Mouse (Mus musculus): ENCODE results near the gene Csmd2. TPM values are rescaled to one million over a fixed set of nuclear protein-coding genes. Genes with fewer than 3 reads are reported as not detected.
"Not testable (repeated sequence)": the region's sequence is repeated elsewhere in the genome, so short reads cannot be mapped to it uniquely, and the experiment has no call there.

Gene Csmd2
- polyA plus RNA-seq, 1 experiment from 2014 or later = 0.05 TPM

GRCm38 (mm10) chr4:128609276-128609924, 621.7 kb downstream of the Csmd2 start:
- WGBS = 2% methylated on average over 24 of the region's 27 CpGs
- H3K4me3 ChIP-seq (ENCODE audit: low read depth, low read length) = peak overlapping the region; percentile 64
- no peaks in the 10 kb centered on the region for H3K27me3 ChIP-seq (replicated peaks; ENCODE audit: control insufficient read depth, insufficient read depth, low read length)
- peak overlapping the region; percentile 85 for H3K4me2 ChIP-seq (replicated peaks; ENCODE audit: low read depth)
- TF ChIP-seq CTCF (IDR thresholded peaks at IDR 0.05; ENCODE audit: low read depth) = no peak
- no peaks in the 10 kb centered on the region for H3K9me3 ChIP-seq (ENCODE audit: control insufficient read depth)
- H3K4me1 ChIP-seq (replicated peaks; ENCODE audit: control insufficient read depth, insufficient read depth, low read length) = no peaks in the 10 kb centered on the region
- peak; percentile 3; the same call in 1 of the 2 replicates for ATAC-seq
- 0 out of 2 replicates have a peak overlapping the region, but pooled peaks have one; percentile 13 for H3K9ac ChIP-seq (ENCODE audit: low read depth, low read length)
- peaks cover 2% of the 10 kb centered on the region; the same call in 1 of the 2 replicates for H3K36me3 ChIP-seq (ENCODE audit: control insufficient read depth, insufficient read depth)
- no peak overlapping the region for H3K27ac ChIP-seq (ENCODE audit: low read depth, low read length)

GRCm38 (mm10) chr4:128609925-128610402, 622.3 kb downstream of the Csmd2 start, which contains the start of gene Zscan20:
Zscan20 (minus strand) TSS chr4:128610098.
- no peaks in the 10 kb centered on the region for H3K36me3 ChIP-seq (ENCODE audit: control insufficient read depth, insufficient read depth)
- no peaks in the 10 kb centered on the region for H3K9me3 ChIP-seq (ENCODE audit: control insufficient read depth)
- peak within 1 kb of the TSS; percentile 28; the same call in 1 of the 2 replicates for H3K9ac ChIP-seq (ENCODE audit: low read depth, low read length)
- peak within 1 kb of the TSS; percentile 85 for H3K4me2 ChIP-seq (replicated peaks; ENCODE audit: low read depth)
- peak; percentile 97 for ATAC-seq
- H3K4me3 ChIP-seq (ENCODE audit: low read depth, low read length) = peak within 1 kb of the TSS; percentile 64
- no peaks in the 10 kb centered on the region for H3K27me3 ChIP-seq (replicated peaks; ENCODE audit: control insufficient read depth, insufficient read depth, low read length)
- TF ChIP-seq CTCF (IDR thresholded peaks at IDR 0.05; ENCODE audit: low read depth) = peak; percentile 43
- no peaks in the 10 kb centered on the region for H3K4me1 ChIP-seq (replicated peaks; ENCODE audit: control insufficient read depth, insufficient read depth, low read length)
- H3K27ac ChIP-seq (ENCODE audit: low read depth, low read length) = no peak within 1 kb of the TSS
- under 1% methylated on average over 24 of the region's 24 CpGs for WGBS

- no peaks in the 10 kb centered on the region for H3K27me3 ChIP-seq (replicated peaks; ENCODE audit: control insufficient read depth, insufficient read depth, low read length)
- 18% methylated on average over 10 of the region's 10 CpGs for WGBS
- no peaks in the 10 kb centered on the region for H3K36me3 ChIP-seq (ENCODE audit: control insufficient read depth, insufficient read depth)
- no peaks in the 10 kb centered on the region for H3K4me1 ChIP-seq (replicated peaks; ENCODE audit: control insufficient read depth, insufficient read depth, low read length)
- no peak overlapping the region for H3K27ac ChIP-seq (ENCODE audit: low read depth, low read length)
- no peaks in the 10 kb centered on the region for H3K9me3 ChIP-seq (ENCODE audit: control insufficient read depth)
- H3K9ac ChIP-seq (ENCODE audit: low read depth, low read length) = no peak overlapping the region
- TF ChIP-seq CTCF (IDR thresholded peaks at IDR 0.05; ENCODE audit: low read depth) = no peak
- peak overlapping the region; percentile 64; the same call in 1 of the 2 replicates for H3K4me3 ChIP-seq (ENCODE audit: low read depth, low read length)
- peak overlapping the region; percentile 85 for H3K4me2 ChIP-seq (replicated peaks; ENCODE audit: low read depth)
- ATAC-seq = no peak
These were observed 623.0 kb downstream of the Csmd2 start for GRCm38 (mm10) chr4:128610706-128611105.

GRCm38 (mm10) chr4:128611726-128612125, 624.1 kb downstream of the Csmd2 start:
- not testable (repeated sequence) for H3K4me1 ChIP-seq (replicated peaks; ENCODE audit: control insufficient read depth, insufficient read depth, low read length); H3K27me3 ChIP-seq (replicated peaks; ENCODE audit: control insufficient read depth, insufficient read depth, low read length); H3K9ac ChIP-seq (ENCODE audit: low read depth, low read length); H3K36me3 ChIP-seq (ENCODE audit: control insufficient read depth, insufficient read depth); ATAC-seq; H3K9me3 ChIP-seq (ENCODE audit: control insufficient read depth); H3K4me2 ChIP-seq (replicated peaks; ENCODE audit: low read depth); H3K27ac ChIP-seq (ENCODE audit: low read depth, low read length); H3K4me3 ChIP-seq (ENCODE audit: low read depth, low read length)
- WGBS = 76% methylated on average over 3 of the region's 3 CpGs

- no peaks in the 10 kb centered on the region for H3K4me1 ChIP-seq (replicated peaks; ENCODE audit: control insufficient read depth, insufficient read depth, low read length)
- WGBS = 20% methylated on average over 8 of the region's 8 CpGs
- H3K4me3 ChIP-seq (ENCODE audit: low read depth, low read length) = no peak overlapping the region
- no peak overlapping the region for H3K27ac ChIP-seq (ENCODE audit: low read depth, low read length)
- H3K9ac ChIP-seq (ENCODE audit: low read depth, low read length) = no peak overlapping the region
- H3K4me2 ChIP-seq (replicated peaks; ENCODE audit: low read depth) = no peak overlapping the region
- no peaks in the 10 kb centered on the region for H3K9me3 ChIP-seq (ENCODE audit: control insufficient read depth)
- TF ChIP-seq CTCF (IDR thresholded peaks at IDR 0.05; ENCODE audit: low read depth) = peak; percentile 87
- no peak for ATAC-seq
- no peaks in the 10 kb centered on the region for H3K36me3 ChIP-seq (ENCODE audit: control insufficient read depth, insufficient read depth)
- H3K27me3 ChIP-seq (replicated peaks; ENCODE audit: control insufficient read depth, insufficient read depth, low read length) = no peaks in the 10 kb centered on the region
These were observed 625.7 kb downstream of the Csmd2 start for GRCm38 (mm10) chr4:128613326-128613725.

GRCm38 (mm10) chr4:128615761-128616160, 628.1 kb downstream of the Csmd2 start:
- 93% methylated on average over 14 of the region's 14 CpGs for WGBS
- H3K9me3 ChIP-seq (ENCODE audit: control insufficient read depth) = no peaks in the 10 kb centered on the region
- TF ChIP-seq CTCF (IDR thresholded peaks at IDR 0.05; ENCODE audit: low read depth) = no peak
- no peaks in the 10 kb centered on the region for H3K4me1 ChIP-seq (replicated peaks; ENCODE audit: control insufficient read depth, insufficient read depth, low read length)
- no peak overlapping the region for H3K4me3 ChIP-seq (ENCODE audit: low read depth, low read length)
- no peaks in the 10 kb centered on the region for H3K36me3 ChIP-seq (ENCODE audit: control insufficient read depth, insufficient read depth)
- ATAC-seq = no peak
- H3K4me2 ChIP-seq (replicated peaks; ENCODE audit: low read depth) = no peak overlapping the region
- no peaks in the 10 kb centered on the region for H3K27me3 ChIP-seq (replicated peaks; ENCODE audit: control insufficient read depth, insufficient read depth, low read length)
- H3K9ac ChIP-seq (ENCODE audit: low read depth, low read length) = no peak overlapping the region
- H3K27ac ChIP-seq (ENCODE audit: low read depth, low read length) = no peak overlapping the region

Other genes starting within 250 kb of the Csmd2 start
- gene CK137956, start 16.9 kb upstream of the Csmd2 start, polyA plus RNA-seq (2015; fragmentation: Nextera tagmentation; extraction: Ambion mirVana) = not detected in 2 replicates

All from intestine, postnatal 0 days (tissue).